Mouse (Mus musculus): Measurements from ENCODE around the gene Agpat1.
A peak's percentile ranks its signal among the peaks of the same experiment; 100 is the strongest.

Agpat1 gene

DNA sequence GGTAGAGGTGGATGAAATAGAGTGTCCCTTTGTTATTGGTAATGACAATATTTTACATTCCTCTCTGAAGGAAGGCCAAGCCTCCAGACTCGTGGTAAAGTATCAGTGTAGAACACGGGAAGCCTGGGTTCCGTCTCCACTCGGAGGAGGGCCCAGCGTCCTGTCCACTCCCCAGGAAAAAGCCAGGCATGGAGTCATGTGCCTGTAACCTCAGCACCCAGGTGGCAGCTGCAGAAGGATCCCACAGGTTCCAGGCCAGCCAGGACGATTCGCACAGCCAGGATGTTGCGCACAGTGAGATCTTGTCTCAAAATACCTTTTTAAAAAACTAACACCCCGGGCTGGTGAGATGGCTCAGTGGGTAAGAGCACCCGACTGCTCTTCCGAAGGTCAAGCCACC is 40.7 kb upstream of the Agpat1 start:
- no peak for TF ChIP-seq CTCF (conservative IDR thresholded peaks at IDR 0.05; ENCODE audit: low read length)
- TF ChIP-seq NANOG (IDR thresholded peaks at IDR 0.05; ENCODE audit: borderline replicate concordance, low read length), result no peak
- TF ChIP-seq POU5F1 (IDR thresholded peaks at IDR 0.05; ENCODE audit: borderline replicate concordance, low read length), result no peak
- peaks cover 85% of the 10 kb centered on the region for H3K4me1 ChIP-seq (replicated peaks; ENCODE audit: low read depth, low read length)
- H3K27me3 ChIP-seq (ENCODE audit: insufficient read depth, low read length), result no peaks in the 10 kb centered on the region
- no peaks in the 10 kb centered on the region for H3K9me3 ChIP-seq (ENCODE audit: low read length)
- peak overlapping the region; percentile 57 for H3K4me3 ChIP-seq (replicated peaks; ENCODE audit: low read length)
- H3K36me3 ChIP-seq (ENCODE audit: insufficient read depth, low read length), result peaks cover 31% of the 10 kb centered on the region

DNA sequence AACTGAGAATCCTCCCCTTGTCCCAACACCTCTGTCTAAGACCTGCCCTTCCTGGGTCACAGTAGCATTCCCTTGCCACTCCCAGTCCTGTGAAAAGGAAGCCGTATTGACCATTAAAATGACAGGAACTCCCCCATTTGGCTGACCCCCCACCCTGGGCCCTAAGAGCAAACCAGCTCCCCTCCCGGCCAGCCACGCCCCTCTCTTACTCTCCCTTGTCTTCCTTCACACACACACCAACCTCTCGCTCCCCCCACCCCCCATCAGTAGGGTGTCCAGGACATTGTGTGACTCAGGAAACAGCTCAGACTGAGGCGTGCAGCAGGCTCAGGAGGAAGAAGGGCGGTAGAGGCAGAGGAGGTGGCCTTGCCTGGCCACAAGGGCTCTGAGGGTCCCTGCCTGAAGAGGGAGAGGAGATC is 40.0 kb upstream of the Agpat1 start, which contains the start of gene Notch4:
Notch4 (plus strand) TSS at position 266 of the 419 bp plus-strand sequence.
- H3K9me3 ChIP-seq (ENCODE audit: low read length), result no peaks in the 10 kb centered on the region
- TF ChIP-seq CTCF (conservative IDR thresholded peaks at IDR 0.05; ENCODE audit: low read length) (no peak), NANOG (IDR thresholded peaks at IDR 0.05; ENCODE audit: borderline replicate concordance, low read length) (no peak), POU5F1 (IDR thresholded peaks at IDR 0.05; ENCODE audit: borderline replicate concordance, low read length) (no peak)
- peaks cover 84% of the 10 kb centered on the region for H3K4me1 ChIP-seq (replicated peaks; ENCODE audit: low read depth, low read length)
- H3K36me3 ChIP-seq (ENCODE audit: insufficient read depth, low read length), result peaks cover 38% of the 10 kb centered on the region
- H3K27me3 ChIP-seq (ENCODE audit: insufficient read depth, low read length), result no peaks in the 10 kb centered on the region
- H3K4me3 ChIP-seq (replicated peaks; ENCODE audit: low read length), result peak within 1 kb of the TSS; percentile 80

DNA sequence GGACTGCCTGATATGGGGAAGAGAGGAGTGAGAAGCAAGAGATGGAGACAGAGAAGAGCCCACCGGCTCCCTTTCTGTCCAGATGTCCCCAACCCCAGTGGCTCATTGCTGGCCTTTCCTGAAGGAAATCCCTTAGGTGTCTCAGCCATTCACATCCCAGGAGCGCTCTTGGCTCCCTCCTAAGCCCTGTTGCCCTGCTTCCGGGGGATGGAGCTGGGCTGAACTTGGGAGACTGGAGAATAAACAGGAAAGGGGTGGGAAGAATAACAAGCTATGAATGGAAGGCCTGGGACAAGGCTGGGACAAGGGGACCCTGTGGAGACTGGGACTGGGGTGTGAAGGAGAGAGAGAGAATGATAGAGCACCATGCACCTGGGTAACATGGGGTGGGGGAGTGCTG is 39.3 kb upstream of the Agpat1 start:
- H3K9me3 ChIP-seq (ENCODE audit: low read length), result no peaks in the 10 kb centered on the region
- H3K36me3 ChIP-seq (ENCODE audit: insufficient read depth, low read length), result peaks cover 46% of the 10 kb centered on the region
- H3K4me3 ChIP-seq (replicated peaks; ENCODE audit: low read length), result peak overlapping the region; percentile 80
- no peaks in the 10 kb centered on the region for H3K27me3 ChIP-seq (ENCODE audit: insufficient read depth, low read length)
- TF ChIP-seq NANOG (IDR thresholded peaks at IDR 0.05; ENCODE audit: borderline replicate concordance, low read length) (no peak), CTCF (conservative IDR thresholded peaks at IDR 0.05; ENCODE audit: low read length) (no peak), POU5F1 (IDR thresholded peaks at IDR 0.05; ENCODE audit: borderline replicate concordance, low read length) (no peak)
- H3K4me1 ChIP-seq (replicated peaks; ENCODE audit: low read depth, low read length), result peaks cover 81% of the 10 kb centered on the region

DNA sequence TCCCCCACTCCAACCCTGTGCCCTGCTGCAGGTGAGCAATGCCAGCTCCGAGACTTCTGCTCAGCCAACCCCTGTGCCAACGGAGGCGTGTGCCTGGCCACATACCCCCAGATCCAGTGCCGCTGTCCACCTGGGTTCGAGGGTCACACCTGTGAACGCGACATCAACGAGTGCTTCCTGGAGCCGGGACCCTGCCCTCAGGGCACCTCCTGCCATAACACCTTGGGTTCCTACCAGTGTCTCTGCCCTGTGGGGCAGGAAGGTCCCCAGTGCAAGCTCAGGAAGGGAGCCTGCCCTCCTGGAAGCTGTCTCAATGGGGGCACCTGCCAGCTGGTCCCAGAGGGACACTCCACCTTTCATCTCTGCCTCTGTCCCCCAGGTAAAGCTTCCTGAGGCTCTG is 36.8 kb upstream of the Agpat1 start:
- H3K9me3 ChIP-seq (ENCODE audit: low read length), result no peaks in the 10 kb centered on the region
- TF ChIP-seq NANOG (IDR thresholded peaks at IDR 0.05; ENCODE audit: borderline replicate concordance, low read length) (no peak), POU5F1 (IDR thresholded peaks at IDR 0.05; ENCODE audit: borderline replicate concordance, low read length) (no peak)

DNA sequence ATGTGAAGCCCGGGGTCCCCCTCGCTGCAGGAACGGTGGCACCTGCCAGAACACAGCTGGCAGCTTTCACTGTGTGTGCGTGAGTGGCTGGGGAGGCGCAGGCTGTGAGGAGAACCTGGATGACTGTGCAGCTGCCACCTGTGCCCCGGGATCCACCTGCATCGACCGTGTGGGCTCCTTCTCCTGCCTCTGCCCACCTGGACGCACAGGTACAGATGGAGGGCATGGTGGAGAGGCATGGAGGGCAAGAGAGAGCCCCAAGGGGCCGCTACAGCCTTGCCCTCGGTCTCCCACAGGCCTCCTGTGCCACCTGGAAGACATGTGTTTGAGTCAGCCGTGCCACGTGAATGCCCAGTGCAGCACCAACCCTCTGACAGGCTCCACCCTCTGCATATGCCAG is 35.6 kb upstream of the Agpat1 start:
- Histone ChIP-seq H3K4me1 (replicated peaks; ENCODE audit: low read depth, low read length) (peaks cover 77% of the 10 kb centered on the region), H3K9me3 (ENCODE audit: low read length) (no peaks in the 10 kb centered on the region), H3K27me3 (ENCODE audit: insufficient read depth, low read length) (no peaks in the 10 kb centered on the region), H3K36me3 (ENCODE audit: insufficient read depth, low read length) (peaks cover 80% of the 10 kb centered on the region), H3K4me3 (replicated peaks; ENCODE audit: low read length) (no peak overlapping the region)
- TF ChIP-seq POU5F1 (IDR thresholded peaks at IDR 0.05; ENCODE audit: borderline replicate concordance, low read length), result no peak
- no peak for TF ChIP-seq CTCF (conservative IDR thresholded peaks at IDR 0.05; ENCODE audit: low read length)
- no peak for TF ChIP-seq NANOG (IDR thresholded peaks at IDR 0.05; ENCODE audit: borderline replicate concordance, low read length)

More for the DNA sequence above, 36.8 kb upstream of the Agpat1 start:
- Histone ChIP-seq H3K36me3 (ENCODE audit: insufficient read depth, low read length) (peaks cover 69% of the 10 kb centered on the region), H3K4me1 (replicated peaks; ENCODE audit: low read depth, low read length) (peaks cover 81% of the 10 kb centered on the region), H3K27me3 (ENCODE audit: insufficient read depth, low read length) (no peaks in the 10 kb centered on the region), H3K4me3 (replicated peaks; ENCODE audit: low read length) (peak overlapping the region; percentile 10; the same call in 1 of the 2 replicates)

DNA sequence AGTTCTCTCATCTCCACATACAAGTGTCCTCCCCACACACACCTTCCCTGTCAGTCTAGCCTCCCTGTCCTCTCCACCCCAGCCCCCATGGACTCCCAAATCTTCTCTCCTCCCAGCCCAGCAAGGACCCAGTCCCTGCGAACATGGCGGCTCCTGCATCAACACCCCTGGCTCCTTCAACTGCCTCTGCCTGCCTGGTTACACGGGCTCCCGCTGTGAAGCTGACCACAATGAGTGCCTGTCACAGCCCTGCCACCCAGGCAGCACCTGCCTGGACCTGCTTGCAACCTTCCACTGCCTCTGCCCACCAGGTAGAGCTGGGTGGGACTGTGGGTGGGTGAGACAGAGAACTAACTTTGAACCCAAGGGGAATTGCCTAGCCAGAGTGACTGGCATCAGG is 34.1 kb upstream of the Agpat1 start:
- H3K4me1 ChIP-seq (replicated peaks; ENCODE audit: low read depth, low read length), result peaks cover 64% of the 10 kb centered on the region
- H3K36me3 ChIP-seq (ENCODE audit: insufficient read depth, low read length), result peaks cover 95% of the 10 kb centered on the region
- H3K4me3 ChIP-seq (replicated peaks; ENCODE audit: low read length), result no peak overlapping the region
- no peaks in the 10 kb centered on the region for H3K27me3 ChIP-seq (ENCODE audit: insufficient read depth, low read length)
- no peaks in the 10 kb centered on the region for H3K9me3 ChIP-seq (ENCODE audit: low read length)
- TF ChIP-seq POU5F1 (IDR thresholded peaks at IDR 0.05; ENCODE audit: borderline replicate concordance, low read length) (no peak), NANOG (IDR thresholded peaks at IDR 0.05; ENCODE audit: borderline replicate concordance, low read length) (no peak), CTCF (conservative IDR thresholded peaks at IDR 0.05; ENCODE audit: low read length) (no peak)

DNA sequence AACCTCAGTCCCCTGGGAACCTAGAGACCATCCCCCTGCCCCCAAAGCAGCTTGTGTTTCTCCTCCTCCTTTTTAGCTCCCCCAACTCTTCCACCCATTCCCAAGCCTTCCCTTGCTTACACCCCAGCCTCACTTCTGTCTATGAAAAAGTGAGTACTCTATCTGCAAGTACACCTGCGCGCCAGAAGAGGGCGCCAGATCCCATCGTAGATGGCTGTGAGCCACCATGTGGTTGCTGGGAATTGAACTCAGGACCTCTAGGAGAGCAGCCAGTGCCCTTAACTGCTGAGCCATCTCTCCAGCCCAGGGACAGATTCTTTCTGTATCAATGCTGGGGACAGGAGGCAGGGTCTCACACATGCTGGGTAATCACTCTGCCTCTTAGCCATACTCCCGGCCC is 32.2 kb upstream of the Agpat1 start:
- no peaks in the 10 kb centered on the region for H3K9me3 ChIP-seq (ENCODE audit: low read length)
- H3K36me3 ChIP-seq (ENCODE audit: insufficient read depth, low read length), result peaks cover 97% of the 10 kb centered on the region
- no peaks in the 10 kb centered on the region for H3K27me3 ChIP-seq (ENCODE audit: insufficient read depth, low read length)
- TF ChIP-seq NANOG (IDR thresholded peaks at IDR 0.05; ENCODE audit: borderline replicate concordance, low read length) (no peak), POU5F1 (IDR thresholded peaks at IDR 0.05; ENCODE audit: borderline replicate concordance, low read length) (no peak), CTCF (conservative IDR thresholded peaks at IDR 0.05; ENCODE audit: low read length) (peak; percentile 72)
- H3K4me3 ChIP-seq (replicated peaks; ENCODE audit: low read length), result peak overlapping the region; percentile 48
- peaks cover 56% of the 10 kb centered on the region for H3K4me1 ChIP-seq (replicated peaks; ENCODE audit: low read depth, low read length)

DNA sequence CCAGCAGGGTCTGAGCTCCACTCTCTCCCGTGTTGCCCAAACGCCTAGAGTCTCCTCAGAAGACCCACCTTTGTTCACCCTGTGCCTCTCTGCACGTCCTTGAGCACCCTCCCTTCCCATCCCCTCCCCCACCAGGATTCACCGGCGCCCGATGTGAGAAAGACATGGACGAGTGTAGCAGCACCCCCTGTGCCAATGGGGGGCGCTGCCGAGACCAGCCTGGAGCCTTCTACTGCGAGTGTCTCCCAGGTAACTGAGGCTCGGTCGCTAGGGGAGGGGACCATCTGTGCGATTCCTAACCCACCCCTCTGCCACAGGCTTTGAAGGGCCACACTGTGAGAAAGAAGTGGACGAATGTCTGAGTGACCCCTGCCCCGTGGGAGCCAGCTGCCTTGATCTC is 31.7 kb upstream of the Agpat1 start:
- TF ChIP-seq CTCF (conservative IDR thresholded peaks at IDR 0.05; ENCODE audit: low read length) (peak; percentile 54; the same call in 1 of the 2 replicates), NANOG (IDR thresholded peaks at IDR 0.05; ENCODE audit: borderline replicate concordance, low read length) (no peak)
- Histone ChIP-seq H3K36me3 (ENCODE audit: insufficient read depth, low read length) (peaks cover 97% of the 10 kb centered on the region), H3K4me3 (replicated peaks; ENCODE audit: low read length) (peak overlapping the region; percentile 48), H3K9me3 (ENCODE audit: low read length) (no peaks in the 10 kb centered on the region), H3K27me3 (ENCODE audit: insufficient read depth, low read length) (no peaks in the 10 kb centered on the region), H3K4me1 (replicated peaks; ENCODE audit: low read depth, low read length) (peaks cover 56% of the 10 kb centered on the region)

DNA sequence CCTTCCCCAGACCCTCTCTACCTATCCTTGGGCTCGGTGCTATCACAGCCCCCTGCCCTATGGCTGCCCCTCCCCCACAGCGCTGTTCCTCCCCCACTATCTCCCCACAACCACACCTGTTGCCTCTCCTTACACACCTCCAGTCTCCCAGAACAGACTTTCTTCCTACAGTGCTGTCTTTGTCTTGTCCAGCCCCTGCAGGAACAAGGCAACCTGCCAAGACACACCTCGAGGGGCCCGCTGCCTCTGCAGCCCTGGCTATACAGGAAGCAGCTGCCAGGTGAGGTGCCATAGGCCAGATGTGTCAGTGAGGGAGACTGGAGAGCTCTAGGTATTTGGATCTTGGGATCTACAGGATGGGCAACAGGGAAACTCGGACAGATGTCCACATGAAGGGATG is 27.5 kb upstream of the Agpat1 start:
- Histone ChIP-seq H3K36me3 (ENCODE audit: insufficient read depth, low read length) (peaks cover 95% of the 10 kb centered on the region), H3K4me1 (replicated peaks; ENCODE audit: low read depth, low read length) (peaks cover 31% of the 10 kb centered on the region), H3K9me3 (ENCODE audit: low read length) (0 out of 2 replicates have a peak, but pooled peaks cover 3% of the 10 kb centered on the region), H3K4me3 (replicated peaks; ENCODE audit: low read length) (no peak overlapping the region), H3K27me3 (ENCODE audit: insufficient read depth, low read length) (no peaks in the 10 kb centered on the region)
- no peak for TF ChIP-seq NANOG (IDR thresholded peaks at IDR 0.05; ENCODE audit: borderline replicate concordance, low read length)
- no peak for TF ChIP-seq POU5F1 (IDR thresholded peaks at IDR 0.05; ENCODE audit: borderline replicate concordance, low read length)
- TF ChIP-seq CTCF (conservative IDR thresholded peaks at IDR 0.05; ENCODE audit: low read length), result no peak

All from E14TG2a.4 (cell line).